Mouse (Mus musculus): Measurements from ENCODE around the gene Fkbp10. TPM values are rescaled to one million over a fixed set of nuclear protein-coding genes. Genes with fewer than 3 reads are reported as not detected.
A peak's percentile ranks its signal among the peaks of the same experiment; 100 is the strongest.

Fkbp10 gene
- polyA plus RNA-seq, 1 experiment from 2014 or later: 37.0 TPM

GRCm38 (mm10) chr11:100430052-100430451 is 14.6 kb downstream of the Fkbp10 start:
- Histone ChIP-seq H3K27ac (ENCODE audit: low read depth, low read length) (no peak overlapping the region), H3K9me3 (ENCODE audit: control insufficient read depth) (no peaks in the 10 kb centered on the region), H3K4me1 (replicated peaks; ENCODE audit: control insufficient read depth, insufficient read depth, low read length) (no peaks in the 10 kb centered on the region), H3K4me3 (ENCODE audit: low read depth, low read length) (no peak overlapping the region), H3K36me3 (ENCODE audit: control insufficient read depth, insufficient read depth) (no peaks in the 10 kb centered on the region; the same call in 1 of the 2 replicates), H3K9ac (ENCODE audit: low read depth, low read length) (no peak overlapping the region), H3K27me3 (replicated peaks; ENCODE audit: control insufficient read depth, insufficient read depth, low read length) (no peaks in the 10 kb centered on the region), H3K4me2 (replicated peaks; ENCODE audit: low read depth) (no peak overlapping the region)
- WGBS: 85% methylated on average over 7 of the region's 7 CpGs
- TF ChIP-seq CTCF (IDR thresholded peaks at IDR 0.05; ENCODE audit: low read depth): no peak
- no peak for ATAC-seq

GRCm38 (mm10) chr11:100432002-100432401 is 16.5 kb downstream of the Fkbp10 start:
- TF ChIP-seq CTCF (IDR thresholded peaks at IDR 0.05; ENCODE audit: low read depth): no peak
- H3K4me1 ChIP-seq (replicated peaks; ENCODE audit: control insufficient read depth, insufficient read depth, low read length): no peaks in the 10 kb centered on the region
- peaks cover 5% of the 10 kb centered on the region; the same call in 1 of the 2 replicates for H3K36me3 ChIP-seq (ENCODE audit: control insufficient read depth, insufficient read depth)
- ATAC-seq: no peak
- H3K4me2 ChIP-seq (replicated peaks; ENCODE audit: low read depth): no peak overlapping the region
- no peak overlapping the region for H3K4me3 ChIP-seq (ENCODE audit: low read depth, low read length)
- H3K27me3 ChIP-seq (replicated peaks; ENCODE audit: control insufficient read depth, insufficient read depth, low read length): no peaks in the 10 kb centered on the region
- H3K27ac ChIP-seq (ENCODE audit: low read depth, low read length): no peak overlapping the region
- 79% methylated on average over 5 of the region's 5 CpGs for WGBS
- H3K9me3 ChIP-seq (ENCODE audit: control insufficient read depth): no peaks in the 10 kb centered on the region
- H3K9ac ChIP-seq (ENCODE audit: low read depth, low read length): no peak overlapping the region

- no peak for TF ChIP-seq CTCF (IDR thresholded peaks at IDR 0.05; ENCODE audit: low read depth)
- no peaks in the 10 kb centered on the region for H3K9me3 ChIP-seq (ENCODE audit: control insufficient read depth)
- 84% methylated on average over 9 of the region's 9 CpGs for WGBS
- H3K27me3 ChIP-seq (replicated peaks; ENCODE audit: control insufficient read depth, insufficient read depth, low read length): no peaks in the 10 kb centered on the region
- ATAC-seq: no peak
- no peak overlapping the region for H3K4me2 ChIP-seq (replicated peaks; ENCODE audit: low read depth)
- H3K9ac ChIP-seq (ENCODE audit: low read depth, low read length): no peak overlapping the region
- H3K4me3 ChIP-seq (ENCODE audit: low read depth, low read length): no peak overlapping the region
- 0 out of 2 replicates have a peak, but pooled peaks cover 6% of the 10 kb centered on the region for H3K4me1 ChIP-seq (replicated peaks; ENCODE audit: control insufficient read depth, insufficient read depth, low read length)
- H3K27ac ChIP-seq (ENCODE audit: low read depth, low read length): no peak overlapping the region
- peaks cover 7% of the 10 kb centered on the region; the same call in 1 of the 2 replicates for H3K36me3 ChIP-seq (ENCODE audit: control insufficient read depth, insufficient read depth)
These were observed 20.3 kb downstream of the Fkbp10 start for GRCm38 (mm10) chr11:100435678-100436246.

GRCm38 (mm10) chr11:100437901-100438300 is 22.4 kb downstream of the Fkbp10 start:
- Histone ChIP-seq H3K36me3 (ENCODE audit: control insufficient read depth, insufficient read depth) (peaks cover 7% of the 10 kb centered on the region; the same call in 1 of the 2 replicates), H3K4me1 (replicated peaks; ENCODE audit: control insufficient read depth, insufficient read depth, low read length) (0 out of 2 replicates have a peak, but pooled peaks cover 6% of the 10 kb centered on the region), H3K9ac (ENCODE audit: low read depth, low read length) (no peak overlapping the region), H3K27ac (ENCODE audit: low read depth, low read length) (no peak overlapping the region), H3K4me3 (ENCODE audit: low read depth, low read length) (no peak overlapping the region), H3K9me3 (ENCODE audit: control insufficient read depth) (no peaks in the 10 kb centered on the region), H3K4me2 (replicated peaks; ENCODE audit: low read depth) (no peak overlapping the region), H3K27me3 (replicated peaks; ENCODE audit: control insufficient read depth, insufficient read depth, low read length) (no peaks in the 10 kb centered on the region)
- ATAC-seq: no peak
- 85% methylated on average over 1 of the region's 1 CpGs for WGBS
- no peak for TF ChIP-seq CTCF (IDR thresholded peaks at IDR 0.05; ENCODE audit: low read depth)

GRCm38 (mm10) chr11:100440691-100441522 is 25.4 kb downstream of the Fkbp10 start:
- WGBS: 1% methylated on average over 52 of the region's 52 CpGs
- H3K27me3 ChIP-seq (replicated peaks; ENCODE audit: control insufficient read depth, insufficient read depth, low read length): no peaks in the 10 kb centered on the region
- no peak for TF ChIP-seq CTCF (IDR thresholded peaks at IDR 0.05; ENCODE audit: low read depth)

GRCm38 (mm10) chr11:100441797-100442196 is 26.3 kb downstream of the Fkbp10 start, which contains the start of the genes Nt5c3b and Klhl10:
Gene Nt5c3b, minus strand, starts transcription at chr11:100441808.
Gene Klhl10, plus strand, starts transcription at chr11:100441917.
- Histone ChIP-seq H3K27me3 (replicated peaks; ENCODE audit: control insufficient read depth, insufficient read depth, low read length) (no peaks in the 10 kb centered on the region), H3K9me3 (ENCODE audit: control insufficient read depth) (no peaks in the 10 kb centered on the region), H3K36me3 (ENCODE audit: control insufficient read depth, insufficient read depth) (0 out of 2 replicates have a peak, but pooled peaks cover 3% of the 10 kb centered on the region), H3K27ac (ENCODE audit: low read depth, low read length) (no peak within 1 kb of the TSS), H3K4me3 (ENCODE audit: low read depth, low read length) (peak within 1 kb of the TSS; percentile 61), H3K4me1 (replicated peaks; ENCODE audit: control insufficient read depth, insufficient read depth, low read length) (0 out of 2 replicates have a peak, but pooled peaks cover 6% of the 10 kb centered on the region), H3K4me2 (replicated peaks; ENCODE audit: low read depth) (peak within 1 kb of the TSS; percentile 98), H3K9ac (ENCODE audit: low read depth, low read length) (peak within 1 kb of the TSS; percentile 71)
- TF ChIP-seq CTCF (IDR thresholded peaks at IDR 0.05; ENCODE audit: low read depth): no peak
- no peak for ATAC-seq
- 92% methylated on average over 8 of the region's 8 CpGs for WGBS

More at GRCm38 (mm10) chr11:100440691-100441522, 25.4 kb downstream of the Fkbp10 start:
- peak overlapping the region; percentile 71 for H3K9ac ChIP-seq (ENCODE audit: low read depth, low read length)
- ATAC-seq: peak; percentile 85
- H3K4me2 ChIP-seq (replicated peaks; ENCODE audit: low read depth): peak overlapping the region; percentile 98
- peak overlapping the region; percentile 61 for H3K4me3 ChIP-seq (ENCODE audit: low read depth, low read length)
- H3K9me3 ChIP-seq (ENCODE audit: control insufficient read depth): no peaks in the 10 kb centered on the region
- H3K36me3 ChIP-seq (ENCODE audit: control insufficient read depth, insufficient read depth): peaks cover 5% of the 10 kb centered on the region; the same call in 1 of the 2 replicates
- no peak overlapping the region for H3K27ac ChIP-seq (ENCODE audit: low read depth, low read length)
- H3K4me1 ChIP-seq (replicated peaks; ENCODE audit: control insufficient read depth, insufficient read depth, low read length): 0 out of 2 replicates have a peak, but pooled peaks cover 6% of the 10 kb centered on the region
